ENCODE assay signal across 15 mouse cellular contexts in the genomic region with DNA sequence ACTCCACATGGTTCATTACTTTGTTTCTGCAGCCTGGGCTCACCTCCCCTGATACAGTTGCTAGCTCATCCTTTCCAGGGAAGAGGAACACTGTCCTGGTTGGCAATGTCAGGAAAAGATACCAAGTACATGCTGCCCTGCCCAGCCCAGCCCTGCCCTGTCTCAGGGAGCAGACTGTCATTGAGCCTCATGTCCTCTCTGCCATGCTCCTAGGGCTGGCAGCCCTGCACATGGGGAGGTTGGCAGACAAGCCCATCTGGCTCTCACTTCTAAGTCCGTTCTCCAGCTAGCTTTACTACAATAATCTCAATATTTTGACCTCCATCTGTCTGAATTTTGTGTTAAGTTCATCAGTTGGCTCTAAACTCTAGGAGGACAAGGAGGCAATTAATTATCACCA.
A peak's percentile ranks its signal among the peaks of the same experiment; 100 is the strongest.
DNase-seq lines count a peak whose midpoint lies in the region; ATAC-seq and TF ChIP-seq lines count a peak whose summit lies in the region.
"Had no signal": no experiment of that assay in that cellular context is flagged by ENCODE, and none has a peak within 500 bp of the region (broad histone marks: within the 10 kb centered on the region; RNA-seq: fewer than 3 reads in every experiment).

No protein-coding gene starts in this region.

- no peaks in the 10 kb centered on the region for H3K9me3 ChIP-seq in megakaryocyte, embryonic 14.5 days
- H3K9me3 ChIP-seq: embryonic facial prominence, embryonic 15.5 days; heart, embryonic 15.5 days; stomach, embryonic 15.5 days had no signal

- peak; percentile 11 to 17 for DNase-seq in heart, postnatal 14 days
- no peak for DNase-seq in heart, postnatal 4 days
- DNase-seq in cerebellum, adult 18-20 months: peak; percentile 61 to 76
- peak; percentile 61 to 69 for DNase-seq in cerebellum, postnatal 36 days
- no peak for DNase-seq in gastrocnemius, adult 2 months
- DNase-seq in left cerebral cortex, postnatal 14 days (ENCODE audit: low spot score in 2 of 2): no peak
- DNase-seq: kidney, postnatal 10 days; thymus, postnatal 14 days had no signal

- H3K36me3 ChIP-seq in megakaryocyte, embryonic 14.5 days (replicated peaks; ENCODE audit: low read length): peaks cover 5% of the 10 kb centered on the region
- H3K36me3 ChIP-seq: embryonic facial prominence, embryonic 15.5 days; heart, embryonic 15.5 days; stomach, embryonic 15.5 days had no signal

- H3K4me1 ChIP-seq in megakaryocyte, embryonic 14.5 days: peaks cover 63% of the 10 kb centered on the region
- H3K4me1 ChIP-seq: heart, embryonic 15.5 days had no signal

- H3K27ac ChIP-seq in gastrocnemius, adult 2 months: no peak overlapping the region
- H3K27ac ChIP-seq: embryonic facial prominence, embryonic 15.5 days; heart, embryonic 15.5 days; liver, embryonic 14.5 days; stomach, embryonic 15.5 days had no signal

- no peak for TF ChIP-seq CTCF in gastrocnemius, adult 2 months (IDR thresholded peaks at IDR 0.05)

- H3K27me3 ChIP-seq in megakaryocyte, embryonic 14.5 days (replicated peaks): no peaks in the 10 kb centered on the region
- H3K27me3 ChIP-seq: embryonic facial prominence, embryonic 15.5 days; heart, embryonic 15.5 days; stomach, embryonic 15.5 days had no signal

- no peak for ATAC-seq in megakaryocyte, adult 5-6 weeks (ENCODE audit: poor library complexity, severe bottlenecking)
- ATAC-seq: lung, postnatal 0 days had no signal

- H3K4me3 ChIP-seq in megakaryocyte, embryonic 14.5 days (replicated peaks): peak overlapping the region; percentile 47
- H3K4me3 ChIP-seq in gastrocnemius, adult 2 months: no peak overlapping the region
- H3K4me3 ChIP-seq: embryonic facial prominence, embryonic 15.5 days; heart, embryonic 15.5 days; stomach, embryonic 15.5 days had no signal

- intact Hi-C loops in heart, postnatal 14 days (cut with DNase I): no loop called here
- intact Hi-C loops in gastrocnemius, adult 2 months (cut with DNase I): no loop called here
- intact Hi-C loops in left cerebral cortex, postnatal 14 days (cut with DNase I): no loop called here

Comparison
In these comparisons a context has a peak if more than half of its experiments do, and no peak if none do; other contexts are left out.
1. DNase-seq: peak in heart, postnatal 14 days (2 of 2), cerebellum, adult 18-20 months (2 of 2) and cerebellum, postnatal 36 days (2 of 2); none in heart, postnatal 4 days (single experiment), gastrocnemius, adult 2 months (single experiment) and left cerebral cortex, postnatal 14 days (0 of 2).